Mouse (Mus musculus) liver, adult 2 months (tissue): ENCODE data around the gene Tmem102.

Experiments
- CTCF ChIP-seq: fragments of 200-500 bp; IDR thresholded peaks from 2 replicates; pipeline ENCODE4 v1.5.1; 2011; ENCODE audit warnings: low read depth, low read length, control low read depth
- POLR2A ChIP-seq: fragments of 200-500 bp; IDR thresholded peaks from 2 replicates; pipeline ENCODE4 v1.6.1; 2011; ENCODE audit warnings: low read length, control low read depth; ENCODE audit not compliant: insufficient read depth; ENCODE audit errors: extremely low read depth

- TF ChIP-seq CTCF (peak; percentile 77), POLR2A (no peak)
These were observed 1.4 kb downstream of the Tmem102 start for GRCm38 (mm10) chr11:69803786-69804651.
